Mouse (Mus musculus) cerebellum, adult 2 months (tissue): ENCODE measurements around the gene Adcy9.

Experiments used
- CTCF ChIP-seq: fragments of 200-500 bp; IDR thresholded peaks from 2 replicates; pipeline ENCODE4 v1.5.1; 2011; ENCODE audit warnings: low read depth, mild to moderate bottlenecking, control low read depth, low read length, moderate library complexity, borderline replicate concordance; ENCODE audit not compliant: insufficient read depth
- POLR2A ChIP-seq: fragments of 200-500 bp; IDR thresholded peaks from 2 replicates; pipeline ENCODE4 v1.6.1; 2011; ENCODE audit warnings: low read length, control low read depth, borderline replicate concordance; ENCODE audit not compliant: insufficient read depth

GRCm38 (mm10) chr16:4304176-4304922, 115.9 kb downstream of the Adcy9 start:
- TF ChIP-seq POLR2A: no peak
- TF ChIP-seq CTCF: peak; percentile 60; the same call in 1 of the 2 replicates
